Mouse (Mus musculus): ENCODE measurements around the gene Rhbdd1.

GRCm38 (mm10) chr1:82384106-82384505 is 67.9 kb downstream of the Rhbdd1 start:
- TF ChIP-seq CTCF (IDR thresholded peaks at IDR 0.05; ENCODE audit: low read depth) (no peak), EP300 (IDR thresholded peaks at IDR 0.05; ENCODE audit: low read depth) (no peak)
